Mouse (Mus musculus) liver, embryonic 14.5 days (tissue): ENCODE measurements at regions not wholly inside any gene's neighbourhood (a gene's known extent, or its start where the extent isn't known, plus 50 kb on each side); places are given as distances from the start of the nearest gene placed in this dataset.

Source experiments
- ATAC-seq: fragments of 200-750 bp; cut with Nextera tagmentation; 2 replicates; pipeline ENCODE4 v1.8.0; 2017; ENCODE audit warnings: moderate number of reproducible peaks, mild to moderate bottlenecking, moderate library complexity; ENCODE audit not compliant: insufficient read depth
- DNase-seq, 3 experiments: peaks; one replicate each; pipeline ENCODE4 v3.0.0-alpha.2; 2012 to 2013; ENCODE audit warnings: low read depth in 3 of 3, low spot score in 3 of 3
- H3K27ac ChIP-seq: fragments of 300-500 bp; sonication (generic); 2 replicates; pipeline ENCODE4 v1.5.1; 2014; ENCODE audit warnings: moderate library complexity, mild to moderate bottlenecking, control low read depth, inconsistent platforms
- H3K27me3 ChIP-seq: fragments of 300-500 bp; sonication (generic); 2 replicates; pipeline ENCODE4 v1.6.1; 2014; ENCODE audit warnings: mild to moderate bottlenecking, low read length, moderate library complexity; ENCODE audit not compliant: control insufficient read depth, insufficient read depth
- H3K36me3 ChIP-seq: fragments of 300-500 bp; sonication (generic); replicated peaks from 2 replicates; pipeline ENCODE4 v1.6.1; 2014; ENCODE audit warnings: low read depth; ENCODE audit not compliant: control insufficient read depth, insufficient read depth
- H3K4me1 ChIP-seq, 2 experiments: fragments of 200-500 bp in 1 of 2; fragments of 300-500 bp in 1 of 2; sonication (generic) in 1 of 2; replicated peaks; 2 replicates each; pipeline ENCODE4 v1.6.1; 2012 to 2014; ENCODE audit warnings: antibody characterized with exemption in 1 of 2, inconsistent platforms in 1 of 2, low read length in 1 of 2; ENCODE audit not compliant: control insufficient read depth in 2 of 2, insufficient read depth in 2 of 2
- H3K4me2 ChIP-seq: fragments of 300-500 bp; sonication (generic); 2 replicates; pipeline ENCODE4 v1.6.1; 2014; ENCODE audit warnings: low read depth, mild to moderate bottlenecking, control low read depth, moderate library complexity
- H3K4me3 ChIP-seq, 2 experiments: fragments of 200-500 bp in 1 of 2; fragments of 300-500 bp in 1 of 2; sonication (generic) in 1 of 2; 2 replicates each; pipeline ENCODE4 v1.5.1; 2012 to 2014; ENCODE audit warnings: low read depth in 2 of 2, low read length in 2 of 2, mild to moderate bottlenecking in 2 of 2, control low read depth in 1 of 2, inconsistent platforms in 1 of 2, moderate library complexity in 1 of 2; ENCODE audit not compliant: insufficient read depth in 1 of 2
- H3K9ac ChIP-seq: fragments of 300-500 bp; sonication (generic); replicated peaks from 2 replicates; pipeline ENCODE4 v1.6.1; 2014; ENCODE audit warnings: mild to moderate bottlenecking, control low read depth, moderate library complexity
- H3K9me3 ChIP-seq: fragments of 300-500 bp; sonication (generic); 2 replicates; pipeline ENCODE4 v1.6.1; 2016; ENCODE audit warnings: low read length, mixed read lengths; ENCODE audit not compliant: control insufficient read depth
- CTCF ChIP-seq: IDR thresholded peaks from 2 replicates; pipeline ENCODE4 v1.5.1; 2016; ENCODE audit warnings: antibody characterized with exemption, low read depth, control low read depth
- EP300 ChIP-seq: IDR thresholded peaks from 2 replicates; pipeline ENCODE4 v1.6.1; 2016; ENCODE audit warnings: antibody characterized with exemption, low read depth
- WGBS: fragments of 180-500 bp; shearing (Covaris S2); extraction: QIAGEN DNeasy Blood & Tissue Kit; methylation state at CpG from one replicate; pipeline ENCODE4 v1.1.7; 2014; ENCODE audit not compliant: insufficient replicate concordance; 5-methylcytosine and 5-hydroxymethylcytosine counted together

- TF ChIP-seq CTCF: no peak
- H3K9ac ChIP-seq: no peak overlapping the region
- no peak overlapping the region for H3K4me3 ChIP-seq
- H3K9me3 ChIP-seq: no peaks in the 10 kb centered on the region
- no peaks in the 10 kb centered on the region for H3K36me3 ChIP-seq
- WGBS: 26% methylated on average over 10 of the region's 10 CpGs
- ATAC-seq (no peak), DNase-seq (no peak)
- H3K27me3 ChIP-seq: no peaks in the 10 kb centered on the region
- H3K4me1 ChIP-seq: no peaks in the 10 kb centered on the region; a peak in 1 of 4 replicates
- no peak overlapping the region for H3K27ac ChIP-seq
- no peak overlapping the region for H3K4me2 ChIP-seq
These were observed 71.1 kb upstream of the Prdm1 start for GRCm38 (mm10) chr10:44599331-44599963.

- Histone ChIP-seq H3K4me2 (no peak overlapping the region), H3K9ac (no peak overlapping the region)
- WGBS: 67% methylated on average over 3 of the region's 3 CpGs
These were observed 70.3 kb upstream of the Prdm1 start for GRCm38 (mm10) chr10:44598615-44599014.

GRCm38 (mm10) chr10:44595932-44596331 is 67.6 kb upstream of the Prdm1 start:
- WGBS: 31% methylated on average over 2 of the region's 2 CpGs

More at GRCm38 (mm10) chr10:44598615-44599014, 70.3 kb upstream of the Prdm1 start:
- no peak for TF ChIP-seq CTCF
- TF ChIP-seq EP300: no peak
- Histone ChIP-seq H3K27ac (no peak overlapping the region), H3K36me3 (no peaks in the 10 kb centered on the region), H3K9me3 (no peaks in the 10 kb centered on the region), H3K4me1 (no peaks in the 10 kb centered on the region), H3K27me3 (no peaks in the 10 kb centered on the region), H3K4me3 (no peak overlapping the region)
- DNase-seq: no peak
- ATAC-seq: no peak

GRCm38 (mm10) chr10:44589842-44590241 is 61.5 kb upstream of the Prdm1 start:
- WGBS: 70% methylated on average over 6 of the region's 6 CpGs
- H3K9me3 ChIP-seq: no peaks in the 10 kb centered on the region
- TF ChIP-seq CTCF (no peak), EP300 (no peak)
- no peaks in the 10 kb centered on the region for H3K27me3 ChIP-seq
- no peak overlapping the region for H3K4me3 ChIP-seq
- ATAC-seq: no peak
- no peak for DNase-seq
- no peak overlapping the region for H3K9ac ChIP-seq
- H3K4me2 ChIP-seq: no peak overlapping the region
- no peaks in the 10 kb centered on the region for H3K36me3 ChIP-seq
- no peak overlapping the region for H3K27ac ChIP-seq
- no peaks in the 10 kb centered on the region for H3K4me1 ChIP-seq

More at GRCm38 (mm10) chr10:44595932-44596331, 67.6 kb upstream of the Prdm1 start:
- Histone ChIP-seq H3K9ac (no peak overlapping the region), H3K27ac (no peak overlapping the region), H3K4me1 (no peaks in the 10 kb centered on the region), H3K27me3 (no peaks in the 10 kb centered on the region), H3K9me3 (no peaks in the 10 kb centered on the region), H3K4me2 (no peak overlapping the region), H3K4me3 (no peak overlapping the region), H3K36me3 (no peaks in the 10 kb centered on the region)
- ATAC-seq (no peak), DNase-seq (no peak)
- TF ChIP-seq EP300 (no peak), CTCF (no peak)

GRCm38 (mm10) chr10:44589352-44589751 is 61.1 kb upstream of the Prdm1 start:
- ATAC-seq: no peak
- DNase-seq: no peak
- no peaks in the 10 kb centered on the region for H3K4me1 ChIP-seq

More at GRCm38 (mm10) chr10:44589352-44589751, 61.1 kb upstream of the Prdm1 start:
- no peak overlapping the region for H3K4me2 ChIP-seq
- no peak for TF ChIP-seq CTCF
- no peak for TF ChIP-seq EP300
- no peak overlapping the region for H3K27ac ChIP-seq
- no peak overlapping the region for H3K4me3 ChIP-seq
- no peaks in the 10 kb centered on the region for H3K9me3 ChIP-seq
- H3K9ac ChIP-seq: no peak overlapping the region
- no peaks in the 10 kb centered on the region for H3K36me3 ChIP-seq
- H3K27me3 ChIP-seq: no peaks in the 10 kb centered on the region
